Mouse (Mus musculus) neural tube, postnatal 0 days (tissue): Measurements from ENCODE around the gene Rad23a. TPM values are rescaled to one million over a fixed set of nuclear protein-coding genes. Genes with fewer than 3 reads are reported as not detected.

Source experiments
- microRNA-seq: library from miRNA; unstranded; fragments of <30 nt; microRNA quantifications from one replicate; pipeline ENCODE4, GENCODE M21; 2016
- polyA plus RNA-seq: library from polyadenylated mRNA; unstranded; fragments of >200 nt; fragmentation: Nextera tagmentation; extraction: Ambion mirVana; gene quantifications from 2 replicates; pipeline ENCODE4 v1.2.1, GENCODE M21; 2015

The Rad23a gene
- polyA plus RNA-seq: 96.2 and 103 TPM in 2 replicates

DNA sequence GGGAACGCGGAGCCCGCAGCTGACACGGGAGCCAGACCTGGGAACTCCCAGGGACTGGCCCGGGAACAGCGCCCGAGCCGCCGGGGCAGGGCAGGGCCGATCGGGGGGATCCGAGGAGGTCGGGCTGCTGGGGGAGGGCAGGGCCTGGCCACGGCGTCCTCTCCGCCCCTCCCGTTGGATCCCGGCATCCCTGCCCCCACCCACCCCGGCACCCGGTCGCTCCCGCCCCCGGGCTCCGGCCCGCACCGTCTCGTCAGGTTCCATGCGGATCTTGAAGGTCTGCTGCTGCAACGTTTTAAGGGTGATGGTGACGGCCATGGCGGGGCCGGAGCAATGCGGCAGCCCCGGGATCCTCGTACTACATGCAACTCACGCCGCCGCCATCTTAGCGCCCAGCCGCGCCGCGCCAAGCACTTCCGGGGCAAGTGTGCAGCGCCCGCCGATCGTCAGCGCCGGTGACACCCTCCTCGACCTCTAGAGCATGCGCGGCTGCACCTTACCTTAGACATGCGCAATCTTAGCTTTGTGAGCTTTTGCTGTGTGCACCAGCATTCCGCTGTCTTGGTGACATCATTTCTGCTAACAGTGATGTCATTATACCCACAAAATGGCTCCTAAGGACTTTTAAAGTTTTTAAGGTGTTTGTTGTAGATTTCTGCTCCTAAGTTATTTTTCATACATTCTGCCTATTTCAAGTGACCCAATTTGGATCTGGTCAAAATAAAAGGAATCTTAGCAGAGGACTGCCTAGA lies at the start of gene Rad23a:
Rad23a (minus strand) TSS at position 418 of the 752 bp plus-strand sequence.

GRCm38 (mm10) chr8:84871376-84872308 lies 31.2 kb upstream of the Rad23a start, which contains the start of gene Syce2:
Gene Syce2 (plus strand): TSS chr8:84872111.

GRCm38 (mm10) chr8:84856864-84857441 lies 16.5 kb upstream of the Rad23a start, which contains the start of gene Farsa:
Gene Farsa (plus strand): TSS chr8:84856989.

DNA sequence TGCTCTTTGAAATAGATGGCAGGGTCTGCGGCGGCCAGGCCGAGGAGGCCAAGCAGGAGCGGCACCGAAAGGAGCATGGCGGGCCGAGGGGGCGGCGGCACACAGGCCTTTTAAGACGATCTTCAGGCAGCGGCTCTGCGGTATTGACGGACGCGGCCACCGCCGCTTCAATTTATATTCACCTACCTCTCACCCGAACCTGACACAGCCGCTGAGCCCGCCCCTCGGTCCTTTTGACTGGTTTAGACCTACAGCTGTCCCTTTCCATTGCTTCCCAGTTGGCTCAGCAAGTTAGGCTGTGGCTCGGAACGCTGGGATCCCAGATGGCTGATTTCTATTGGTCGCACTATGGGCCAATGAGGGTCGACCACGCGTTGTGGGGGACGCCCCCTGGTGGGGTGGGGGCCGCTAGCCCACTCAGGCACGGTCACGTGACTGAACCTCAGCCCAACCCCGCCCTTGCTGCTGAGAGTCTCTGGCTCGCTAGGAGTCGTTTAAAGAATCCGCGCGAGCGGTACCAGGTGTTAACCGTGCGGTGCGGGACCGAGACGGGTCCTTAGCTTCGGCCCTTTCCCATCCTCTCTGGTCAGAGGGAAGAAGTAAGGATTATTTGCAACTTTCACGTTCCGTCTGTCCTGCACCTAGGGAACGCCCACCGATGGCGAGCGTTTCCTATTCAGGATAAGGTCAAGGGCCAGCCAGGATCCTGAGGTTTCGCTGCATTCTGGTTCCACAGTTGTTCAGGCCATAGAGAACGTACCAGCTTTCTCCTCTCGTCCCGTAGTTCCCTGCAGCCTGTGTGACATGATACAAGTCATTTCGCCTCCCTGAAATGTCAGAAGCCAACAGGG lies 6.5 kb upstream of the Rad23a start, which contains the start of gene Calr:
Calr (minus strand) TSS at position 213 of the 851 bp plus-strand sequence.

DNA sequence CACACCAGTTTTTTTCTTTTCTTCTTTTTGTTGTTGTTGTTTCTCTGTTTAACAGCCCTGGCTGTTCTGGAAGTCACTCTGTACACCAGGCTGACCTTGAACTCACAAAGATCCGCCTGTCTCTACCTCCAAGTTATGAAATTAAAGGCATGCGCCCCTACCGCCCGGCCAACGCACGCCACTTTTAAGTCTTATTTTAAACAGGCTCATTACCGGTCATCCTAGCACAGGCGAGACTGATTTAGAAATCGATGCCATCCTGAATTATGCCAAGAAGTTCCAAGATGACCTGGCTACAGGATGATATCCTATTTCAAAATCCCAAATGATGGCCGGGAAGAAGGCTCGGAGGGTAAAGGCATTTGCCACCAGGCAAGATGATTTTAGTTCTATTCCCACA lies 9.0 kb downstream of the Rad23a start, which contains the start of gene Gadd45gip1:
Gadd45gip1 (plus strand) TSS at position 33 of the 400 bp plus-strand sequence.

DNA sequence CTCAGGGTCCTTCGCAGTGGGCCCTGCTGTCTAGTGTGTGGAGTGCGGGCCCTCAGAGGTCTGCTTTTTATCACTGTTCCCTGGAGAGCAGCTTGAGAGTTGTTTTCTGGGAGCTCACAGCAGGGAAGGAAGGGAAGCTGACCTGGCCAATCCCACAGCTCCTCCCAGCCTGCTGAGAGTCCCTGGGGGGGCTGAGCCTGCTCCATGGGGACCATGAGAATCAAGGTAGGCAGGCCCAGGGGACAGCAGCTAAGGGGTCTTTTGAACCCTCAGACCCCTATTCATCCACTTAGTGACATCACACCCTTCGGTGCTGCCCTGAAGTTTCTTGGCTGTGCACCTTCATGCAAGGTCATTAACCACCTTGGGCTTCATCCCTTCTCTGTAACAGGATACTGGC lies 17.7 kb downstream of the Rad23a start, which contains the start of gene Dand5:
Dand5 (minus strand) TSS at position 101 of the 400 bp plus-strand sequence.

DNA sequence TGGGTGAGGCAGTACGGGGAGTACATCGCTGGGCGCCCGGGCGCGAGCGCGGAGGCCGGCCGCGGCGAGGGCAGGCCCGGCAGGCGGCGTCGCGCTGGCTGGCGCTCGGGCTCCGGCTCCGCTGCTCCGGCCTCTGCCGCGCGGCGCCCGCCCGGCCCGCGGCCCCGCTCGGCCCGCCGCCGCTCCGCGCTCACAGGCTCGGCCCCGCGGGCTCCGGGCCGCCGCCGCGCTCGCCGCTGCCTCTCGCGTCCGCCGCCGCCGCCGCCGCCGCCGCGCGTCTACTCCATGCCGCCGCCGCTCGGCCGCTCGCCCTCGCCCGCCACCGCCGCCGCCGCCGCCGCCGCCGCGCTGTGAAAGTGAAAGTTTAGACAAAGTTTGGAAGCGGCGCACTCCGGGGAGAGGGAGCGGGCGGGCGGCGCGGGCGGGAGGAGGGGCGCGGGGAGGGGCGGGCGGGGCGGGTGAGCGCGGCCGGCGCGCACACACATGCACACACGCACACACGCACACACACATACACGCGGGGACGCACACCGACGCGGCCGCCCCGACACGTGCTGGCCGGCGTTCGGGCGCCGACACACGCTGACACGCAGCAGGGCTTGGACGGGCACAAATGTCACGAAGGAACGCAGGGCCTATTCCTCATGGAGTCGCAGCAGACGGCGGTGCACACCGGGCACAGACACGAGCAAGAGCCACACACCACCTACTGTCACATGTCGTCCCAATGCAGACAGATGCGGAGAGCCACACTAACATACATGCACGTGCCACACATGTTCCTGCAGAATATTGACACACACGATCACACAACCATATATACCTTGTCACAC lies 40.2 kb downstream of the Rad23a start, which contains the start of gene Nfix:
Nfix (minus strand) TSS at position 346 of the 833 bp plus-strand sequence.

Small RNA genes within 50 kb of the gene (microRNA-seq; reads per million reads assigned to microRNA genes)
- 2.0 reads per million for gene Mir7069

Other genes starting within 250 kb of the Rad23a start
- gene Ier2, start 177.8 kb downstream of the Rad23a start, polyA plus RNA-seq: 20.6 and 21.8 TPM in 2 replicates
- 66.6 and 67.6 TPM in 2 replicates for gene Trmt1, start 154.4 kb downstream of the Rad23a start, polyA plus RNA-seq
- gene Nacc1, start 152.8 kb downstream of the Rad23a start, polyA plus RNA-seq: 11.8 and 14.3 TPM in 2 replicates
- gene Lyl1, start 139.2 kb downstream of the Rad23a start, polyA plus RNA-seq: 3.7 and 4.8 TPM in 2 replicates
- 0.57 and 1.4 TPM in 2 replicates for gene G430095P16Rik, start 117.7 kb downstream of the Rad23a start, polyA plus RNA-seq
- 72.8 and 75.0 TPM in 2 replicates for gene Nfix, start 40.3 kb downstream of the Rad23a start, polyA plus RNA-seq
- gene Dand5, start 17.8 kb downstream of the Rad23a start, polyA plus RNA-seq: 15.3 TPM in 2 replicates
- gene Gadd45gip1, start 9.1 kb downstream of the Rad23a start, polyA plus RNA-seq: 47.5 and 50.9 TPM in 2 replicates
- 450 and 531 TPM in 2 replicates for gene Calr, start 6.3 kb upstream of the Rad23a start, polyA plus RNA-seq
- 81.3 and 92.5 TPM in 2 replicates for gene Farsa, start 16.3 kb upstream of the Rad23a start, polyA plus RNA-seq
- gene Syce2, start 31.4 kb upstream of the Rad23a start, polyA plus RNA-seq: 57.4 and 59.5 TPM in 2 replicates
- gene Gcdh, start 53.3 kb upstream of the Rad23a start, polyA plus RNA-seq: 39.3 and 46.9 TPM in 2 replicates
- 0.32 and 0.45 TPM in 2 replicates for gene Klf1, start 61.3 kb upstream of the Rad23a start, polyA plus RNA-seq
- 8.1 and 8.6 TPM in 2 replicates for gene Dnase2a, start 67.9 kb upstream of the Rad23a start, polyA plus RNA-seq
- gene Mast1, start 96.7 kb upstream of the Rad23a start, polyA plus RNA-seq: 66.1 and 78.5 TPM in 2 replicates
- gene Rtbdn, start 106.3 kb upstream of the Rad23a start, polyA plus RNA-seq: 3.0 and 4.9 TPM in 2 replicates
- gene Gm49661, start 128.8 kb upstream of the Rad23a start, polyA plus RNA-seq: not detected in 2 replicates
- 803 and 820 TPM in 2 replicates for gene Prdx2, start 128.9 kb upstream of the Rad23a start, polyA plus RNA-seq
- 52.7 and 61.5 TPM in 2 replicates for gene Rnaseh2a, start 129.1 kb upstream of the Rad23a start, polyA plus RNA-seq
- gene Junb, start 138.1 kb upstream of the Rad23a start, polyA plus RNA-seq: 8.8 and 9.0 TPM in 2 replicates
- 24.5 and 30.2 TPM in 2 replicates for gene Hook2, start 149.9 kb upstream of the Rad23a start, polyA plus RNA-seq
- 0.19 TPM in 1 of 2 replicates, not detected in the other for gene Best2, start 173.9 kb upstream of the Rad23a start, polyA plus RNA-seq
- gene Asna1, start 184.6 kb upstream of the Rad23a start, polyA plus RNA-seq: 139 and 141 TPM in 2 replicates
- gene Trir, start 186.2 kb upstream of the Rad23a start, polyA plus RNA-seq: 157 and 167 TPM in 2 replicates
- gene Tnpo2, start 196.2 kb upstream of the Rad23a start, polyA plus RNA-seq: 45.5 and 47.6 TPM in 2 replicates
- 66.7 and 79.1 TPM in 2 replicates for gene Fbxw9, start 219.4 kb upstream of the Rad23a start, polyA plus RNA-seq
- not detected in 2 replicates for gene Gm5741, start 227.3 kb upstream of the Rad23a start, polyA plus RNA-seq
- gene Dhps, start 231.1 kb upstream of the Rad23a start, polyA plus RNA-seq: 131 and 132 TPM in 2 replicates
- 127 and 135 TPM in 2 replicates for gene Wdr83os, start 240.1 kb upstream of the Rad23a start, polyA plus RNA-seq
- 34.8 and 42.5 TPM in 2 replicates for gene Wdr83, start 240.6 kb upstream of the Rad23a start, polyA plus RNA-seq
- gene Man2b1, start 242.6 kb upstream of the Rad23a start, polyA plus RNA-seq: 20.5 and 24.7 TPM in 2 replicates